ENCODE assay signal across 9 mouse cellular contexts in the genomic region with DNA sequence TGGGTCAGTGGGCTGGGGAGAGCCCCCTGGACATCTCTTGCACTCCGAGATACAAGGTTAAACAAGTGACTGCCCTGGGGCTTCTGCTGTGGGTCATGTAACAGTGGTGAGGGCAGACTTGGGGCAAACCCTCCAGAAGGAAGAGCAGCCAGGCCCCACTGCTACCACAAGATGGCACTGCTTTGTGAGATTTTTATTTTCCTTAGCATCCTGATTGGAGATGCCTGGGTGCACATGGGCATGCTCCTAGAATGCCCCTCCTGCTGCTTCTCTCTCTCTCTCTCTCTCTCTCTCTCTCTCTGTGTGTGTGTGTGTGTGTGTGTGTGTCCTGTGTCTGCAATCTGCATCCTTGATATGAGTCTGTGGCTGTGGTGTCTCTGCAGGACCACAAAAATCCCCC. TPM values are rescaled to one million over a fixed set of nuclear protein-coding genes. Genes with fewer than 3 reads are reported as not detected.
DNase-seq lines count a peak whose midpoint lies in the region; ATAC-seq and TF ChIP-seq lines count a peak whose summit lies in the region.
"Had no signal": no experiment of that assay in that cellular context is flagged by ENCODE, and none has a peak within 500 bp of the region (broad histone marks: within the 10 kb centered on the region; RNA-seq: fewer than 3 reads in every experiment).

No protein-coding gene starts in this region.

- TF ChIP-seq CTCF in gastrocnemius, adult 2 months (IDR thresholded peaks at IDR 0.05): peak; percentile 59

- H3K27me3 ChIP-seq in midbrain, embryonic 15.5 days (replicated peaks): 0 out of 2 replicates have a peak, but pooled peaks cover 2% of the 10 kb centered on the region

- H3K4me3 ChIP-seq in gastrocnemius, adult 2 months: no peak overlapping the region
- no peak overlapping the region for H3K4me3 ChIP-seq in ES-E14 (ENCODE audit: insufficient read depth in 1 of 2, low read depth in 1 of 2, low read length in 2 of 2, poor library complexity in 1 of 2, severe bottlenecking in 1 of 2)
- H3K4me3 ChIP-seq in midbrain, embryonic 15.5 days: no peak overlapping the region

- in situ Hi-C loops in ES-E14 (cut with MboI; ENCODE audit: low sequenced_read_pairs in 2 of 2, unreplicated experiment in 2 of 2): loop anchor here in 1 of 2 experiments (10.0 kb wide), 1 partner anchor 446 kb away; no protein-coding TSS in a partner anchor

- intact Hi-C loops in gastrocnemius, adult 2 months (cut with DNase I): loop anchor here (1.0 kb wide), 1 partner anchor 97 kb away; no protein-coding TSS in a partner anchor

- 56% methylated on average over 1 of the region's 1 CpGs for WGBS in midbrain, embryonic 15.5 days

- no peak for DNase-seq in gastrocnemius, adult 2 months
- no peak for DNase-seq in gastrocnemius, postnatal 10 days
- no peak for DNase-seq in ES-E14 (ENCODE audit: low read depth, low spot score)
- DNase-seq in fibroblast of lung, adult 2 months (ENCODE audit: low read depth): peak; percentile 25
- DNase-seq in kidney, postnatal 14 days: peak; percentile 41
- no peak for DNase-seq in heart, adult 8-10 months (ENCODE audit: low spot score)

- H3K36me3 ChIP-seq in ES-E14 (ENCODE audit: control insufficient read depth, insufficient read depth, low read length, poor library complexity, severe bottlenecking): no peaks in the 10 kb centered on the region
- no peaks in the 10 kb centered on the region for H3K36me3 ChIP-seq in midbrain, embryonic 15.5 days (replicated peaks)

- 0 out of 2 replicates have a peak, but pooled peaks have one; percentile 50 for ATAC-seq in midbrain, embryonic 15.5 days (replicated peaks)
- ATAC-seq in monocyte, adult 5-6 weeks (replicated peaks; ENCODE audit: insufficient number of reproducible peaks, low FRiP score, low TSS enrichment, poor library complexity, severe bottlenecking): no peak

- no peaks in the 10 kb centered on the region for H3K4me1 ChIP-seq in ES-E14 (ENCODE audit: control insufficient read depth in 2 of 2, insufficient read depth in 2 of 2, low read length in 2 of 2, poor library complexity in 1 of 2)
- H3K4me1 ChIP-seq in midbrain, embryonic 15.5 days: peaks cover 3% of the 10 kb centered on the region; the same call in 1 of the 2 replicates

- H3K9ac ChIP-seq in ES-E14 (ENCODE audit: insufficient read depth, low read depth, low read length, poor library complexity, severe bottlenecking): no peak overlapping the region
- H3K9ac ChIP-seq in midbrain, embryonic 15.5 days: no peak overlapping the region

- no peak overlapping the region for H3K4me2 ChIP-seq in midbrain, embryonic 15.5 days

- H3K27ac ChIP-seq in gastrocnemius, adult 2 months: no peak overlapping the region
- no peak overlapping the region for H3K27ac ChIP-seq in ES-E14 (ENCODE audit: insufficient read depth, low read depth, low read length, poor library complexity, severe bottlenecking)
- H3K27ac ChIP-seq in midbrain, embryonic 15.5 days: no peak overlapping the region

- H3K9me3 ChIP-seq in ES-E14 (ENCODE audit: control insufficient read depth, insufficient read depth, low read depth, low read length): no peaks in the 10 kb centered on the region
- no peaks in the 10 kb centered on the region for H3K9me3 ChIP-seq in midbrain, embryonic 15.5 days

TF ChIP-seq in ES-E14, 5 proteins besides CTCF, POLR2A, EP300 and RAD21:
- no peak for TF ChIP-seq CHD2 (IDR thresholded peaks at IDR 0.05; ENCODE audit: low read depth, low read length)
- TF ChIP-seq ZNF384 (IDR thresholded peaks at IDR 0.05; ENCODE audit: low read depth, low read length): no peak
- TF ChIP-seq HCFC1 (IDR thresholded peaks at IDR 0.05; ENCODE audit: borderline replicate concordance, insufficient read depth, low read length): no peak
- TF ChIP-seq ZC3H11A (IDR thresholded peaks at IDR 0.05; ENCODE audit: borderline replicate concordance, low read depth, low read length): peak; percentile 39; the same call in 1 of the 2 replicates
- no peak for TF ChIP-seq MAFK (IDR thresholded peaks at IDR 0.05; ENCODE audit: insufficient read depth, low read depth, low read length)

RNA-seq across cellular contexts. Expression of a gene that starts 39.4 kb away (rescaled TPM):
- total RNA-seq in gastrocnemius, adult 2 months (2021): not detected
- total RNA-seq in gastrocnemius, postnatal 10 days (2021): not detected
- total RNA-seq in ES-E14 (2012; rRNA removed): 2.4 and 3.3 TPM in 2 replicates
- 2.9 and 4.8 TPM in 2 replicates for polyA plus RNA-seq in midbrain, embryonic 15.5 days (2015; fragmentation: Nextera tagmentation; extraction: Ambion mirVana)
- 2.0 TPM in 1 of 3 replicates, not detected in the others for total RNA-seq in monocyte, adult 5-6 weeks (2017)
- not detected for total RNA-seq in heart, adult 8-10 months (2022)
- total RNA-seq: heart, postnatal 14 days had no signal

RNA-seq across cellular contexts. Expression of a gene that starts 46.7 kb away (rescaled TPM):
- 1 to 10 TPM; 2.9 to 3.7 TPM for total RNA-seq in gastrocnemius, adult 2 months (2021)
- 10 to 100 TPM in 1 of 2 experiments, 1 to 10 TPM in 1; 8.6 to 11.6 TPM for total RNA-seq in gastrocnemius, postnatal 10 days (2021)
- total RNA-seq in ES-E14 (2012; rRNA removed): 3.9 and 9.1 TPM in 2 replicates
- polyA plus RNA-seq in midbrain, embryonic 15.5 days (2015; fragmentation: Nextera tagmentation; extraction: Ambion mirVana): 11.7 and 13.0 TPM in 2 replicates
- total RNA-seq in monocyte, adult 5-6 weeks (2017): 0.38 TPM in 1 of 3 replicates, not detected in the others
- 10 to 100 TPM in 3 of 4 experiments, 1 to 10 TPM in 1; 7.5 to 12.1 (median 11.7) TPM for total RNA-seq in heart, adult 8-10 months (2022)

RNA-seq across cellular contexts. Expression of a gene that starts 48.7 kb away (rescaled TPM):
- total RNA-seq in gastrocnemius, adult 2 months (2021): not detected
- under 1 TPM; 0.09 to 0.27 TPM for total RNA-seq in gastrocnemius, postnatal 10 days (2021)
- 147 and 268 TPM in 2 replicates for total RNA-seq in ES-E14 (2012; rRNA removed)
- polyA plus RNA-seq in midbrain, embryonic 15.5 days (2015; fragmentation: Nextera tagmentation; extraction: Ambion mirVana): not detected in 2 replicates
- total RNA-seq in monocyte, adult 5-6 weeks (2017): not detected in 3 replicates
- total RNA-seq in heart, adult 8-10 months (2022): not detected
- total RNA-seq: heart, postnatal 14 days had no signal

Comparison
In these comparisons a context has a peak if more than half of its experiments do, and no peak if none do; other contexts are left out.
1. DNase-seq: peak in fibroblast of lung, adult 2 months (single experiment) and kidney, postnatal 14 days (single experiment); none in gastrocnemius, adult 2 months (single experiment), gastrocnemius, postnatal 10 days (single experiment), ES-E14 (single experiment) and heart, adult 8-10 months (single experiment).
2. RNA of a gene that starts 48.7 kb away (total RNA-seq): 147 to 268 TPM in ES-E14; 0.09 to 0.27 TPM in gastrocnemius, postnatal 10 days, not detected in gastrocnemius, adult 2 months, not detected in monocyte, adult 5-6 weeks and not detected in heart, adult 8-10 months; every median in the first group is over 100 times any median in the second.